Mouse (Mus musculus) bone marrow macrophage, adult 2 months (primary cell): ENCODE measurements around the gene Qser1.

Source experiments
- CTCF ChIP-seq: IDR thresholded peaks from 2 replicates; pipeline ENCODE4 v1.5.1; 2012; ENCODE audit warnings: low read depth, mild to moderate bottlenecking, low read length, moderate library complexity
- POLR2A ChIP-seq: IDR thresholded peaks from 2 replicates; pipeline ENCODE4 v1.6.1; 2012; ENCODE audit warnings: mild to moderate bottlenecking, low read depth, low read length, borderline replicate concordance

DNA sequence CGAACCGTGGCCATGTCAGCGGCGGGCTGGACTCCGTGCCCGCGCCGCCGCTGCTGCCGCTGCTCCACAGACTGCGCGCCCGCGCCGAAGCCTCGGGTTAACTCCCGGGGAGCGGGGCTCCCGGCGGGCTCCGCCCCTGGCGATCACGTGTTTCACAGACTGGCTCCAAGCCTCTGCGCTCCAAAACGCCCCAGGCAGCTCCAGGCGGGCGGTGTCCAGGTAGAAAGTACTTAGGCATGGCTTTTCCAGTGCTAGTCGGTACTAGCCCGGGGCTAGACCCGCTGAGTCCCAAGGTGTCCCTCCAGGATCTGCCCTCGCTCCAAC is 73.9 kb downstream of the Qser1 start, which contains the start of gene Depdc7:
- TF ChIP-seq CTCF (no peak), POLR2A (no peak)
